Mouse (Mus musculus): Measurements from ENCODE around the gene Trappc10.
A peak's percentile ranks its signal among the peaks of the same experiment; 100 is the strongest.

The Trappc10 gene

DNA sequence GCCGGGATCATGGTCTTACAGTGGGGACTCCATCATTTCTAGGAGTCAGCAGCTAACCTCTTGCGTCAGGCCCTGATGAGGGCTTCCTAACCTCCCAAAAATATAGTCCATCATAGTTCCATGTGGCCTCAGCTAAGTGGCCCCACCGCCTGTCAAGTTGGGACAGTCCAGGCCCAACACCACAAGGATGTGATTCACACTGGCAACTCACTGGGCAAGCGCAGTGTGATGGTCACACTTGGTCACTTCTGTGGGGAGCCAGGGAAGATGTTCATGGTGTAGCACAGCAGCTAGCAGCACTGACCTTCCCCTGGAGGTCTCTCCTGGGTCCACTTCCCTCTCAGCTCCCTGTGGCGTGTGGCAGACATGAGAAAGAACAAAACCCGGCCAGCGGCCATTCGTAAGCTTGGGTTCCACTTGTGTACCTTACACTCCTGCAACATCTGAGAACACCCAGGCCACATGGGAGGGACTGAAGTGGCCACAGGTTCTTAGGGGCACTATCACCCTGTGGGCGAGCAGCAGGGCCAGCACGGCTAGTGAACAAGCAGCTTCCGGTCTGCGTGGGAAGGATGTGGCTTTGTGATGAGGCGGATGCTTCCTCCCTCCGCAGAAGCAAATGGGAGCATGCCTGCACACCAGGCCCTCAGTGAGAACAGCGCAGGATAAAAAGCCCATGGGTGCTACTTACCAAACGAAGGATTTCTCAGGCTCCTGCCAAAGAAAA is 83.9 kb downstream of the Trappc10 start:
- DNase-seq (ENCODE audit: low spot score in 2 of 2), result no peak

DNA sequence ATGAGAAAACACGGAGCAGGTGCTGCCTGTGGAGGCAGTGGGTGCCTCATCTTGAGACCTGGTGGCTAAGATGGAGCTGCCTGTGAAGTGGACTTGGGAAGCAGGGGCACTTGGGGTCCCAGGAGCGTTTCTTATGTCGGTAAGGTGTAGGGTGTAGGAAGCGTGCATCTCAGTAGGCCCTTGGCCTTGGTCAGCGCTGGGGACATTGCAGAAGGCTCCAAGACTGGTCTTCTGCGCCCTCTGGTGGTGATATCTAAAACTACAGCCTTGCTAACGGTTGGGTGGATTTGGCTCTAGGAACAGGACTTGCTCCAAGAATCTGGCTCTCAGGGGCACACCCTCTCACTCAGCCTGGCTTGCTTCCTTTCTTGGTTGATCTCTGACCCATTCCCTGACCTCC is 84.5 kb downstream of the Trappc10 start:
- DNase-seq (ENCODE audit: low spot score in 2 of 2), result peak; percentile 88 to 90

- DNase-seq (ENCODE audit: low spot score in 2 of 2), result peak in 1 of 2 experiments; percentile 63
These were observed 85.1 kb downstream of the Trappc10 start for GRCm38 (mm10) chr10:78159252-78159878.

- DNase-seq (ENCODE audit: low spot score in 2 of 2), result no peak
These were observed 86.4 kb downstream of the Trappc10 start for GRCm38 (mm10) chr10:78158041-78158440.

- no peak for DNase-seq (ENCODE audit: low spot score in 2 of 2)
These were observed 87.5 kb downstream of the Trappc10 start for GRCm38 (mm10) chr10:78156926-78157325.

GRCm38 (mm10) chr10:78148834-78149766 is 95.3 kb downstream of the Trappc10 start:
- no peak for DNase-seq (ENCODE audit: low spot score in 2 of 2)

DNA sequence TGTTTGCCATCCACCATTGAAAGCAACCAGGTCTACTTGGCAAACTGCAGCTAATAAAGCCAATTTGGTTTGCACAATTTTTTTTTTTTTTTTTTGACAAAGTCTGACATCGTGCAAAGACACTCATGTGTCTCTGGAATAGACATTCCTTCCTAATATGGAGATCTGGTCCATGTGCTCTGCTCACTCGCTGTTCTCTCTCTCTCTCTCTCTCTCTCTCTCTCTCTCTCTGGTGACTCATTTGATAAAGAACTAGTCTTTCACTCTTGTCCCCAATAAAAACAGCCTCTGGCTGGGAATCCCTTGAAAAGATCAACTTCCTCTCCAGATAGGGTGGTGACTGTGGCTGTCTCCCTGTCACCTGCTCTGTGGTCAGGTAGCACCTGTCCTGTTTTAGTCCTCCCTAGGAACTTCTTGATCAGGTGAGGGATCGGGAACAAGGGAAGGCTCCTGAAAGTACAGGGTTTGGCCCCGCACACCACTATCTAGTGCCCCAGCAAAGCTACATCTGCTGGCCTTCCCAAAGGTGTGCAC is 96.5 kb downstream of the Trappc10 start:
- no peak for DNase-seq (ENCODE audit: low spot score in 2 of 2)

DNA sequence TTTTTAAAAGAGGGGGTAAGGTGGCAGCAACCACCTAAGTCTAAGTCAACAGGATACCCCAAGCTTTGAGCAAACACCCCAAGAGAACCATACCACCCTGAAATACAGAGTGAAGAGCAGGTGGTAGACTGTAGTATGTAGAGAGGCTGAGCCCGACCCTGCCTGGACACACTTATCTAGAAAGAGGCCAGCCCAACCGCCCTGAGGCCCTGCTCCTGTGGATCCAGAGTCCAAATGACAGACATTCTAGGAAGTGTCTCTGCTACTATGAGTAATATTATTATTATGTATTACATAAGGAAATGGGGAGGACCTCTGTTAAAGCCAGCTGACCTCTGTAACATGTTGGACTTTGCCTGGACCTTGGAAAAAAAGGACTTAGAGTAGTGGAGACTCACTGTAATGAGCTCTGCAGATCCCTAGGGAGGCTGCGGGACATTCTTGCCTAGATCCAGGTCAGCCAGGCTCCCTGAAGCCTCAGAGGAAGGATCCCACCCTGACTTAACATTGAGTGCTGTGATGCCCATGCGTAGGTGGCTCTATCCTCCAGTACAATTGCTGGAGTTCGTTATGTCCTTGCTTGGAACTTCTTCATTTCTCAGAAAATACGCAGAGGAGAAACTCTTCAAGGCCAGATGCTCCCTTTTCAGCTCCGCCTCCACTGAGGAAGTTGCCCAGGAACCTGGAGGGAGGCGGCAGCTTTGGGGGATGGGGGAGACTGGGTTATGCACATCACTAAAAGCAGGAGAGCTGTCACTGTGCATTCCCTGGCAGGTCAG is 100.5 kb downstream of the Trappc10 start:
- peak in 1 of 2 experiments; percentile 59 for DNase-seq (ENCODE audit: low spot score in 2 of 2)

- no peak for DNase-seq (ENCODE audit: low spot score in 2 of 2)
These were observed 103.6 kb downstream of the Trappc10 start for GRCm38 (mm10) chr10:78140843-78141242.

DNA sequence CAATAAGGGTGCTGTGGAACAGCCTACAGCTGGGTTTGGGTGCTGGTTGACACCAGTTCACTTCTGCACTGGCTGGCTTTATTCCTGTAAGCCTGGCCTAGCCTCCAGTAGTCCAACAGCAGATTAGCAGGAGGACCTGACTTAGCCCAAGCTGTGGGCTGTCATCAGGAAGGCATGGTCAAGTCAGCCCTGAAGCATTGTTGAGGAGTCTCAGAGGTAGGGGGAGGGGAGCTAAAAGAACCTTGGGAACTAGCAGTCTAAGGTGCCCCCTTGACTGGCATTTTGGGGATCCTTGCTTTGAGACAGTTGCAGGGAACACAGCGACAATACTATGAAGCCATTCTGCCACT is 104.2 kb downstream of the Trappc10 start:
- DNase-seq (ENCODE audit: low spot score in 2 of 2), result no peak

GRCm38 (mm10) chr10:78139572-78140250 is 104.7 kb downstream of the Trappc10 start:
- DNase-seq (ENCODE audit: low spot score in 2 of 2), result no peak

- peak in 1 of 2 experiments; percentile 43 for DNase-seq (ENCODE audit: low spot score in 2 of 2)
These were observed 105.5 kb downstream of the Trappc10 start for GRCm38 (mm10) chr10:78138812-78139523.

DNA sequence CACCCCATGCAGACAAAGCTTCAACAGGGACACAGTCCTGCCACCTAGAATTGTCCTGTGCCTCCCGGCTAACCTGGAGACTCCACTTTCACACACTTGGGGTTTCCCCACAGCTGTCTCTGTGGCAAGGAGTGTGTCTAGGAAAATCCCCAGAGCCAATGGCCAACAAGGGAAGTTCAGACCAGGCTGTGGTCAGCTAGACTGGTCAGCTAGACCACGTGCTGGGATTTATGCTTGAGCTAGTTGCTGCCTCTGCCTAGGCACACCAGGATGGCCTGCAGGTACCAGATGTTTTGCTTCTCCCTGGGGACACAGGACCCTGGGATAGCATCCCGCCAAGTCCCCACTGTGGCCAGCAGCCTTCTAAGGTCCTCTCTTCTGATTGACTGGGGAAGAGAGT is 107.2 kb downstream of the Trappc10 start:
- DNase-seq (ENCODE audit: low spot score in 2 of 2), result no peak

Data from right cerebral cortex, postnatal 10 days (tissue).